13 mouse cellular contexts compared by ENCODE assay signal in genomic region chr14:47799564-47799963, GRCm38 (mm10).
DNase-seq lines count a peak whose midpoint lies in the region; ATAC-seq and TF ChIP-seq lines count a peak whose summit lies in the region.
"Had no signal": no experiment of that assay in that cellular context is flagged by ENCODE, and none has a peak within 500 bp of the region (broad histone marks: within the 10 kb centered on the region; RNA-seq: fewer than 3 reads in every experiment).

No protein-coding gene starts in this region.

- TF ChIP-seq CTCF in lung, adult 2 months (IDR thresholded peaks at IDR 0.05; ENCODE audit: insufficient read depth, low read length) = no peak

- TF ChIP-seq POLR2A in lung, adult 2 months (IDR thresholded peaks at IDR 0.05; ENCODE audit: borderline replicate concordance, extremely low read depth, low read depth, low read length) = no peak

- no peak overlapping the region for H3K27ac ChIP-seq in intestine, embryonic 15.5 days
- H3K27ac ChIP-seq: forebrain, embryonic 12.5 days; hindbrain, embryonic 15.5 days; midbrain, embryonic 15.5 days had no signal

- peak; percentile 43; the same call in 1 of the 2 replicates for ATAC-seq in intestine, embryonic 15.5 days
- ATAC-seq: midbrain, embryonic 15.5 days had no signal

- no peak overlapping the region for H3K4me3 ChIP-seq in intestine, embryonic 15.5 days (replicated peaks)
- no peak overlapping the region for H3K4me3 ChIP-seq in lung, adult 2 months (replicated peaks; ENCODE audit: extremely low read depth, low read depth, low read length)
- H3K4me3 ChIP-seq: forebrain, embryonic 12.5 days; heart, embryonic 12.5 days; hindbrain, embryonic 15.5 days; midbrain, embryonic 15.5 days had no signal

- no peaks in the 10 kb centered on the region for H3K27me3 ChIP-seq in intestine, embryonic 15.5 days (replicated peaks)
- H3K27me3 ChIP-seq: forebrain, embryonic 12.5 days; heart, embryonic 12.5 days; hindbrain, embryonic 15.5 days; midbrain, embryonic 15.5 days had no signal

- H3K4me2 ChIP-seq in intestine, embryonic 15.5 days (replicated peaks) = no peak overlapping the region
- H3K4me2 ChIP-seq: forebrain, embryonic 12.5 days; heart, embryonic 12.5 days; hindbrain, embryonic 15.5 days; liver, embryonic 11.5 days; midbrain, embryonic 15.5 days had no signal

- no peaks in the 10 kb centered on the region; the same call in 1 of the 2 replicates for H3K4me1 ChIP-seq in intestine, embryonic 15.5 days (replicated peaks)
- H3K4me1 ChIP-seq in lung, adult 2 months (ENCODE audit: control insufficient read depth, insufficient read depth, low read length) = peaks cover 2% of the 10 kb centered on the region; the same call in 1 of the 2 replicates
- H3K4me1 ChIP-seq: forebrain, embryonic 12.5 days; heart, embryonic 12.5 days; hindbrain, embryonic 15.5 days; midbrain, embryonic 15.5 days had no signal

- H3K9ac ChIP-seq in intestine, embryonic 15.5 days = no peak overlapping the region
- H3K9ac ChIP-seq: forebrain, embryonic 12.5 days; heart, embryonic 12.5 days; hindbrain, embryonic 15.5 days; midbrain, embryonic 15.5 days had no signal

- H3K9me3 ChIP-seq in intestine, embryonic 15.5 days = no peaks in the 10 kb centered on the region
- H3K9me3 ChIP-seq: forebrain, embryonic 12.5 days; heart, embryonic 12.5 days; hindbrain, embryonic 15.5 days; midbrain, embryonic 15.5 days had no signal

- peak; percentile 34 to 35 for DNase-seq in kidney, postnatal 25 days
- no peak for DNase-seq in kidney, adult 18-20 months
- peak; percentile 16 for DNase-seq in lung, adult 2 months
- DNase-seq in lung, postnatal 36 days = peak; percentile 77
- no peak for DNase-seq in cerebellum, adult 18-20 months
- DNase-seq in right cerebral cortex, postnatal 4 days = no peak
- DNase-seq: heart, postnatal 36 days had no signal

- no peaks in the 10 kb centered on the region for H3K36me3 ChIP-seq in intestine, embryonic 15.5 days
- H3K36me3 ChIP-seq: forebrain, embryonic 12.5 days; heart, embryonic 12.5 days; hindbrain, embryonic 15.5 days; midbrain, embryonic 15.5 days had no signal

- WGBS in intestine, embryonic 15.5 days = 21% methylated on average over 2 of the region's 2 CpGs
- 24% methylated on average over 2 of the region's 2 CpGs for WGBS in lung, adult 2 months

Comparison
In these comparisons a context has a peak if more than half of its experiments do, and no peak if none do; other contexts are left out.
1. DNase-seq: peak in kidney, postnatal 25 days (2 of 2), lung, adult 2 months (single experiment) and lung, postnatal 36 days (single experiment); none in kidney, adult 18-20 months (single experiment), cerebellum, adult 18-20 months (0 of 2) and right cerebral cortex, postnatal 4 days (single experiment).